Mouse (Mus musculus) lung, postnatal 0 days (tissue): ENCODE data around the gene Rpp14.

ENCODE experiments used
- CTCF ChIP-seq: IDR thresholded peaks from 2 replicates; pipeline ENCODE4 v1.5.1; 2016; ENCODE audit warnings: antibody characterized with exemption, mild to moderate bottlenecking
- EP300 ChIP-seq: IDR thresholded peaks from 2 replicates; pipeline ENCODE4 v1.6.1; 2016; ENCODE audit warnings: antibody characterized with exemption, mild to moderate bottlenecking, control low read depth

GRCm38 (mm10) chr14:8038791-8039448 is 41.2 kb upstream of the Rpp14 start:
- TF ChIP-seq CTCF (no peak), EP300 (peak; percentile 58)
